Mouse (Mus musculus): ENCODE results near the gene Zrsr1.

- TF ChIP-seq POLR2A (IDR thresholded peaks at IDR 0.05; ENCODE audit: low read depth, low read length) = no peak
- TF ChIP-seq TCF12 (IDR thresholded peaks at IDR 0.05; ENCODE audit: low read depth, low read length) = no peak
- TF ChIP-seq CTCF (conservative IDR thresholded peaks at IDR 0.05 in 1 of 2, IDR thresholded peaks at IDR 0.05 in 1 of 2; ENCODE audit: low read depth in 2 of 2, low read length in 2 of 2) = no peak
- TF ChIP-seq KAT2A (IDR thresholded peaks at IDR 0.05; ENCODE audit: insufficient replicate concordance, low read length) = no peak
- TF ChIP-seq EP300 (IDR thresholded peaks at IDR 0.05; ENCODE audit: low read length) = no peak
- no peak for TF ChIP-seq ZKSCAN1 (IDR thresholded peaks at IDR 0.05; ENCODE audit: borderline replicate concordance, low read depth, low read length)
- no peak for TF ChIP-seq MAZ (IDR thresholded peaks at IDR 0.05; ENCODE audit: low read depth, low read length)
- TF ChIP-seq JUN (IDR thresholded peaks at IDR 0.05; ENCODE audit: insufficient read depth, low read depth, low read length) = no peak
- TF ChIP-seq ZNF384 (IDR thresholded peaks at IDR 0.05; ENCODE audit: low read depth, low read length) = no peak
- TF ChIP-seq RCOR1 (conservative IDR thresholded peaks at IDR 0.05; ENCODE audit: low read depth, low read length) = no peak
- TF ChIP-seq TBP (conservative IDR thresholded peaks at IDR 0.05; ENCODE audit: low read depth, low read length) = no peak
- TF ChIP-seq CHD2 (IDR thresholded peaks at IDR 0.05; ENCODE audit: low read length) = no peak
- no peak for TF ChIP-seq MEF2A (IDR thresholded peaks at IDR 0.05; ENCODE audit: borderline replicate concordance, low read depth, low read length)
- TF ChIP-seq UBTF (IDR thresholded peaks at IDR 0.05; ENCODE audit: low read depth, low read length) = no peak
These were observed 49.0 kb downstream of the Zrsr1 start for GRCm38 (mm10) chr11:23020841-23021240.

Data from CH12.LX (cell line).